Mouse (Mus musculus): ENCODE results near the gene Dll3.

DNA sequence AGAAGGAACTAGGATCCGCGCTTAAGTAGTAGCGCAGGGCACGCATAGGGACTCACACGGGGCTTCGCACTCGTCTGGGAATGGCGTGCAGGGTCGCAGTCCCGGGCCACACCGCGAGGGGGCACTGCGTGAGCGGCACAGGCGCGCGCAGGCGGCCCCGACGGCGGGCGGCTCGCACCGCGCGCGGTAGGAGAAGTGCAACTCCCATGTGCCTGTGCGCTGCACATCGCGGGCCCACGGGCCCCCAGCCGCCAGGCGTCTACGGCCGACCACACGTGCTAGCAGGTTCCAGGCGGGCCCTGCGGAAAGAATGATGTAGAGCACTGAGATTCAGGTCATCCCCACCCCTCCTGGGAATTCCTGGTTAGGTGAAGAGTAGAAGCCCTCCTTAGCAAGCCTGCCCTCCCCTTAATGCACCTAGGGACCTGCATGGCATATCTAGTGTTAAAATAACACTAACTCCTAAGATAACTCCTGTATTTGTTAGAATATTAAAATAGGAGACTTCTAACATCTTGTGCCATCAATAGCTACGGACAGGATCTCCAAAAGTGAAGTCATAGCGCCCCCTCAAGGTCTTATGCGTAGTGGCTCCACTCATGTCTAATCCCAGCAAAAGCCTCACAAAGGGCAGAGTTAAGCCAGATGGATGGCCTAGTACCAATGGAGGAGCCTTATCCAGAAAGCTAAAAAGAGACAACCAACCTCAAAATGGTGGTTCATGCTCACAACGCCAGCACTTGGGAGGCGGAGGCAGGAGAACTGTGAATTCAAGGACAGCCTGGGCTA is 3.0 kb downstream of the Dll3 start:
- TF ChIP-seq CTCF (IDR thresholded peaks at IDR 0.05; ENCODE audit: borderline replicate concordance, control insufficient read depth, extremely low read depth, insufficient read depth, low read length, poor library complexity) (no peak), POLR2A (IDR thresholded peaks at IDR 0.05; ENCODE audit: control insufficient read depth, extremely low read depth, insufficient read depth, low read length, poor library complexity) (no peak)
